Mouse (Mus musculus) inflammation-experienced regulatory T-cells, adult 6 months (primary cell): ENCODE measurements around the gene Tpcn1. TPM values are rescaled to one million over a fixed set of nuclear protein-coding genes. Genes with fewer than 3 reads are reported as not detected.

Experiments
- polyA plus RNA-seq, 3 experiments: library from polyadenylated mRNA; unstranded; fragments of 100-300 nt; shearing (Covaris generic); gene quantifications; one replicate each; pipeline ENCODE4 v1.2.1; 2017

Tpcn1 gene
- polyA plus RNA-seq, 3 experiments from 2014 or later: 6.4 to 15.8 (median 12.6) TPM

Other genes with a start within 250 kb of the Tpcn1 start
- gene Lhx5, start 157.0 kb downstream of the Tpcn1 start, polyA plus RNA-seq: not detected
- not detected for gene Sdsl, start 115.9 kb downstream of the Tpcn1 start, polyA plus RNA-seq
- gene Sds, start 112.1 kb downstream of the Tpcn1 start, polyA plus RNA-seq: not detected
- 1 to 10 TPM; 3.2 to 5.7 (median 3.5) TPM for gene Plbd2, start 85.0 kb downstream of the Tpcn1 start, polyA plus RNA-seq
- gene Slc8b1, start 77.5 kb downstream of the Tpcn1 start, polyA plus RNA-seq: 10 to 100 TPM in 1 of 3 experiments, 1 to 10 TPM in 2; 6.1 to 14.5 (median 7.3) TPM
- under 1 TPM in 1 of 3 experiments, not detected in 2; 0.91 TPM for gene Iqcd, start 343 bp upstream of the Tpcn1 start, polyA plus RNA-seq
- 1 to 10 TPM; 2.1 to 3.5 (median 3.2) TPM for gene Rita1, start 23.9 kb upstream of the Tpcn1 start, polyA plus RNA-seq
- gene Ddx54, start 24.1 kb upstream of the Tpcn1 start, polyA plus RNA-seq: 10 to 100 TPM; 13.0 to 21.1 (median 13.4) TPM
- gene Cfap73, start 45.6 kb upstream of the Tpcn1 start, polyA plus RNA-seq: not detected
- gene Rasal1, start 60.1 kb upstream of the Tpcn1 start, polyA plus RNA-seq: 1 to 10 TPM; 6.8 to 9.7 (median 6.8) TPM
- 10 to 100 TPM; 41.0 to 52.7 (median 49.6) TPM for gene Dtx1, start 123.3 kb upstream of the Tpcn1 start, polyA plus RNA-seq
- gene Oas2, start 161.2 kb upstream of the Tpcn1 start, polyA plus RNA-seq: 1 to 10 TPM in 1 of 3 experiments, under 1 TPM in 2; 0.71 to 2.2 (median 0.95) TPM
- gene Oas3, start 189.0 kb upstream of the Tpcn1 start, polyA plus RNA-seq: 10 to 100 TPM in 1 of 3 experiments, 1 to 10 TPM in 2; 9.6 to 35.3 (median 10.0) TPM
- not detected for gene Oas1e, start 206.9 kb upstream of the Tpcn1 start, polyA plus RNA-seq
- gene Oas1c, start 223.8 kb upstream of the Tpcn1 start, polyA plus RNA-seq: 10 to 100 TPM; 12.0 to 14.0 (median 13.6) TPM